Mouse (Mus musculus): ENCODE data around the gene Il12b. TPM values are rescaled to one million over a fixed set of nuclear protein-coding genes. Genes with fewer than 3 reads are reported as not detected.

Gene Il12b
- not detected for polyA plus RNA-seq (2017; shearing (Covaris generic))

DNA sequence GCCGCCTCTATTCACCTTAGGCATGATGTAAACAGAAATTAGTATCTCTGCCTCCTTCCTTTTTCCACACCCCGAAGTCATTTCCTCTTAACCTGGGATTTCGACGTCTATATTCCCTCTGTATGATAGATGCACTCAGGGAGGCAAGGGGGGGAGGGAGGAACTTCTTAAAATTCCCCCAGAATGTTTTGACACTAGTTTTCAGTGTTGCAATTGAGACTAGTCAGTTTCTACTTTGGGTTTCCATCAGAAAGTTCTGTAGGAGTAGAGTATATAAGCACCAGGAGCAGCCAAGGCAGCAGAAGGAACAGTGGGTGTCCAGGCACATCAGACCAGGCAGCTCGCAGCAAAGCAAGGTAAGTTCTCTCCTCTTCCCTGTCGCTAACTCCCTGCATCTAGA, at the start of gene Il12b:
Gene Il12b, plus strand, starts transcription at position 301 of the 400 bp plus-strand sequence.

Other genes with a start within 250 kb of the Il12b start
- gene Ublcp1, start 70.4 kb downstream of the Il12b start, polyA plus RNA-seq (2017; shearing (Covaris generic)): 40.4 TPM
- 65.3 TPM for gene Rnf145, start 118.9 kb downstream of the Il12b start, polyA plus RNA-seq (2017; shearing (Covaris generic))
- gene Ebf1, start 217.3 kb downstream of the Il12b start, polyA plus RNA-seq (2017; shearing (Covaris generic)): 0.88 TPM

All from inflammation-experienced regulatory T-cells, adult 16 weeks (primary cell).